Mouse (Mus musculus) ES-Bruce4 (cell line): ENCODE results near the gene Ppp1r15a.

Experiments
- CTCF ChIP-seq: IDR thresholded peaks from one replicate; pipeline ENCODE4 v1.8.1; 2011; ENCODE audit warnings: low read depth, low read length
- POLR2A ChIP-seq: IDR thresholded peaks from one replicate; pipeline ENCODE4 v1.8.1; 2011; ENCODE audit warnings: low read length; ENCODE audit not compliant: insufficient read depth

DNA sequence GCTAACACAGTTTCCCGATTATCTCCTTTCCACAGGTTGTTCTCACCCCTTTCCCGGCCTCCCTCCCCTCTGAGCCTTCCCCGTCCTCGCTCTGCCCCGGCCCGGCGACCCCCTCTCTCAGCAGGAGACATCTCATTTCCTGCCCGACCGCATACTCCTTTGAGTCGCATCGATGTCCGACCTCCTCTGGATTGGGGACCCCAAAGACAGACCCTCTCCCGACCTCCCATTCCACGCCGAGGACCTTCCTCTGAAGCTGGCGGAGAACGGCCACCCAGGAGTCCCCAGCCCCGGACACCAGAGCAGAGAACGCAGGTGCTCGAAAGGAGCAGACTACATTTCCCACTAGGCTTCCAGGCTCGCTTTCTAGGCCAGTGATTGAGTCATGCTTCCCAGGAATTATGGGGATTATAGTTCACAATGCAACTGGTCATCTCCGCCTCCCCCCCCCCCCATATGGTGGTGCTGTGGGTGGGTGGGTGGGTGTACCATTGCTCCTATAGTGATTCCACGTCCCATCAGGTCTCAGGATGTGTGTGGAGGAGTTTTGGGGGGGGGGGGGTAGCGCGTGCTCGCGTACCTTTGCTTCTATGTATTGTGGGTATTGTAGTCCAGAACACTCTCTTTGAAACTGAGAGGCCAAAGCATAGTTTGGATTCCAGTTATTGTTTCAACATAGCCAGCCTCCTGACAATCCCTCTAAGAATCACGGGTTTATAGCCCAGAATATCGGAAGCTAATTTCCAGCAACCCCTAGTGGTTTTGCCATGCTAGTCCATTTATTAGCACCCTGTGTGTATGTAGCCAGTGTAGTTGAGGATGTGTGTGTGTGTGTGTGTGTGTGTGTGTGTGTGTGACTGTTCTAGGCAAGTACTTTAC is 12.3 kb upstream of the Ppp1r15a start:
- no peak for TF ChIP-seq CTCF
- TF ChIP-seq POLR2A, result no peak
